Mouse (Mus musculus): ENCODE measurements around the gene Cbr4. TPM values are rescaled to one million over a fixed set of nuclear protein-coding genes. Genes with fewer than 3 reads are reported as not detected.

Gene Cbr4
- polyA plus RNA-seq, 1 experiment from 2014 or later, result 29.2 TPM

DNA sequence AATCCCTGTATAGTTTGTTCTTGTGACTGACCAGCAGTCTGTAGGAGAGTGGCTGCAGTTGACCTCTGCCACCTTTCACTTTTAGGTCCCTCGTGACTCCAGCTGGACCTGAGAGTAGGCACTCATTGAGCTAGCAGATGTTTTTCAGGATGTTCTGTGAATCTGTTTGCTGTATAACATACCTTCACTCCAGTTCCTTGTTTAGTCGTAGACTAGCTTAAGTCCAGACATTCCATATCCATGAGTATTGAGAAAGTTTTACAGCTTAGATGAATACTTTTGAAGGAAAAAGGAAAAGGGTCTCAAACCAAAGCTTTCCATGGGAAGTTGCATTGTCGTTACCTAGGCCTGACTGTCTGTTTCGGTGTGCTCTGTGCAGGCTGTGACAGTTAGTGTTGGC, 9.6 kb downstream of the Cbr4 start:
- WGBS, result 78% methylated on average over 4 of the region's 4 CpGs
- Histone ChIP-seq H3K4me2 (no peak overlapping the region), H3K4me3 (replicated peaks) (no peak overlapping the region), H3K9ac (replicated peaks) (no peak overlapping the region), H3K36me3 (peaks cover 20% of the 10 kb centered on the region), H3K4me1 (replicated peaks) (no peaks in the 10 kb centered on the region), H3K9me3 (no peaks in the 10 kb centered on the region), H3K27me3 (no peaks in the 10 kb centered on the region), H3K27ac (no peak overlapping the region)
- no peak for ATAC-seq (ENCODE audit: insufficient number of reproducible peaks, insufficient read depth, low FRiP score, low TSS enrichment, low read depth)

DNA sequence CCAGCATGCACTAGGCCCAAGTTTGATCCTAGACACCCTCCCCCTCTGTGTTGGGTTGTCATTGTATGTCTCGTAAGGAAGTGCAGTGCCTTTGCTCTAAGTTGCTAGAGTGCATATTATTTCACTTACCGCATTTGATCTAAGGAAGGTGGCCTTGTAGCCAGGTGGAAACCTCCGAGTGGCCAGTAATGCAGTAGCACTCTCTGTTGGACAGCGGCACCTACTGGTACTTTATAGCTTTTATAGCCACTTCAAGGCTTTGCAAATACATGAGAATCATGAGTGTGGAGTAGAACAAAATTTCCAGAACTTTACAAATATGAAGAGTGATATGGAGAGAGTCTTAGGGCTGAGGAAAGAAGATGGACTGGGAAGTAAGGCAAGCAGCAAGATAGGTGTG, 11.5 kb downstream of the Cbr4 start:
- H3K4me1 ChIP-seq (replicated peaks), result no peaks in the 10 kb centered on the region
- WGBS, result 62% methylated on average over 4 of the region's 4 CpGs
- no peaks in the 10 kb centered on the region for H3K9me3 ChIP-seq
- peaks cover 22% of the 10 kb centered on the region for H3K36me3 ChIP-seq
- no peak overlapping the region for H3K4me3 ChIP-seq (replicated peaks)
- H3K27ac ChIP-seq, result no peak overlapping the region
- H3K4me2 ChIP-seq, result no peak overlapping the region
- no peaks in the 10 kb centered on the region for H3K27me3 ChIP-seq
- ATAC-seq (ENCODE audit: insufficient number of reproducible peaks, insufficient read depth, low FRiP score, low TSS enrichment, low read depth), result no peak
- no peak overlapping the region for H3K9ac ChIP-seq (replicated peaks)

- H3K27ac ChIP-seq, result no peak overlapping the region
- WGBS, result 58% methylated on average over 3 of the region's 3 CpGs
- peaks cover 17% of the 10 kb centered on the region for H3K36me3 ChIP-seq
- H3K4me1 ChIP-seq (replicated peaks), result no peaks in the 10 kb centered on the region
- ATAC-seq (ENCODE audit: insufficient number of reproducible peaks, insufficient read depth, low FRiP score, low TSS enrichment, low read depth), result no peak
- H3K4me3 ChIP-seq (replicated peaks), result no peak overlapping the region
- H3K9me3 ChIP-seq, result no peaks in the 10 kb centered on the region
- no peaks in the 10 kb centered on the region for H3K27me3 ChIP-seq
- no peak overlapping the region for H3K4me2 ChIP-seq
- H3K9ac ChIP-seq (replicated peaks), result no peak overlapping the region
Measured at GRCm38 (mm10) chr8:61500914-61501313, 13.4 kb downstream of the Cbr4 start.

- Histone ChIP-seq H3K9me3 (no peaks in the 10 kb centered on the region), H3K4me3 (replicated peaks) (no peak overlapping the region), H3K36me3 (peaks cover 17% of the 10 kb centered on the region), H3K27me3 (no peaks in the 10 kb centered on the region), H3K27ac (no peak overlapping the region), H3K9ac (replicated peaks) (no peak overlapping the region), H3K4me2 (no peak overlapping the region), H3K4me1 (replicated peaks) (no peaks in the 10 kb centered on the region)
- ATAC-seq (ENCODE audit: insufficient number of reproducible peaks, insufficient read depth, low FRiP score, low TSS enrichment, low read depth), result no peak
Measured at GRCm38 (mm10) chr8:61502277-61502676, 14.7 kb downstream of the Cbr4 start.

GRCm38 (mm10) chr8:61515110-61515930, 27.8 kb downstream of the Cbr4 start:
- no peak overlapping the region for H3K27ac ChIP-seq
- H3K4me2 ChIP-seq, result no peak overlapping the region
- 93% methylated on average over 24 of the region's 24 CpGs for WGBS
- ATAC-seq (ENCODE audit: insufficient number of reproducible peaks, insufficient read depth, low FRiP score, low TSS enrichment, low read depth), result no peak
- H3K9ac ChIP-seq (replicated peaks), result no peak overlapping the region
- no peaks in the 10 kb centered on the region for H3K4me1 ChIP-seq (replicated peaks)
- H3K9me3 ChIP-seq, result no peaks in the 10 kb centered on the region
- no peaks in the 10 kb centered on the region for H3K27me3 ChIP-seq
- H3K4me3 ChIP-seq (replicated peaks), result no peak overlapping the region
- peaks cover 90% of the 10 kb centered on the region for H3K36me3 ChIP-seq

DNA sequence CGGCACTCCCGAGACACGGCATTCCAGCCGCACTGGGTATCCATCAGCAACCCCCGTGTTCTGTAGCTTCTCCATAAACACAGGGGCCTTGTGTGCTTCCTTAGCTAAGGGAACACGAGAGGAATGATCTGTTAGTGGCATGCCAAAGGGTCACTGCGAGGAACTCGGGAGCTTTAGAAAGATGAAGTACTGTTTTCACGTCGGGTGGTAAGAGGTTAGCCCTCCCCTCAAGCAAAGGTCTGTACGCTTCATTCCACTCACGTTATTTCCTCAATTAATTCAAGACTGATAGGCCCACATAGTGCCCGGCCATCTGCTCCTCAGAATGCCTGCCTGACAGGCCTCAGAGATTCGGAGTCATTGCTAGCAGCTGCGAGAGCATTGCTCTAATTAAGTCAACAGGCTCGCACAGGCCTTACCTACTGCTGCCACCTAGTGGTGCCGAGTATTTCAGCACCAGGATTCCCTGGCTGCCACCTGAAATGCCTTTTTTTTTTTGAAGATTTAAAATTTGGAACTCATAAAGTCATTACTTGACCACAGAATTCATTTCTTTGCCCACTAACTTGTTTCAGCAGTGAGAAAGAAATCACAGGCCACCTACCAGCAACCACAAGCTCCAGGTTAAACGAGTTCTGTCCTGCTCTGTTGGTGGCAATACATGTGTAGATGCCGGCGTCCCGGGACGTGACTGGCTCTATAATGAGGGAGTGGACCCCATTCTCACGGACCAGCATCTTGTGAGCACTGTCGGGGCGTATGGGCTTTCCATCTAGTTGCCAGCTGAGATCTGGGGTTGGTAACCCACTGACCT, 28.6 kb downstream of the Cbr4 start:
- H3K4me1 ChIP-seq (replicated peaks), result no peaks in the 10 kb centered on the region
- H3K27me3 ChIP-seq, result no peaks in the 10 kb centered on the region
- 52% methylated on average over 25 of the region's 25 CpGs for WGBS
- 0 out of 2 replicates have a peak, but pooled peaks have one; percentile 45 for ATAC-seq (ENCODE audit: insufficient number of reproducible peaks, insufficient read depth, low FRiP score, low TSS enrichment, low read depth)
- no peak overlapping the region for H3K9ac ChIP-seq (replicated peaks)
- H3K4me3 ChIP-seq (replicated peaks), result no peak overlapping the region
- peaks cover 88% of the 10 kb centered on the region for H3K36me3 ChIP-seq
- no peak overlapping the region for H3K27ac ChIP-seq
- H3K4me2 ChIP-seq, result no peak overlapping the region
- no peaks in the 10 kb centered on the region for H3K9me3 ChIP-seq

DNA sequence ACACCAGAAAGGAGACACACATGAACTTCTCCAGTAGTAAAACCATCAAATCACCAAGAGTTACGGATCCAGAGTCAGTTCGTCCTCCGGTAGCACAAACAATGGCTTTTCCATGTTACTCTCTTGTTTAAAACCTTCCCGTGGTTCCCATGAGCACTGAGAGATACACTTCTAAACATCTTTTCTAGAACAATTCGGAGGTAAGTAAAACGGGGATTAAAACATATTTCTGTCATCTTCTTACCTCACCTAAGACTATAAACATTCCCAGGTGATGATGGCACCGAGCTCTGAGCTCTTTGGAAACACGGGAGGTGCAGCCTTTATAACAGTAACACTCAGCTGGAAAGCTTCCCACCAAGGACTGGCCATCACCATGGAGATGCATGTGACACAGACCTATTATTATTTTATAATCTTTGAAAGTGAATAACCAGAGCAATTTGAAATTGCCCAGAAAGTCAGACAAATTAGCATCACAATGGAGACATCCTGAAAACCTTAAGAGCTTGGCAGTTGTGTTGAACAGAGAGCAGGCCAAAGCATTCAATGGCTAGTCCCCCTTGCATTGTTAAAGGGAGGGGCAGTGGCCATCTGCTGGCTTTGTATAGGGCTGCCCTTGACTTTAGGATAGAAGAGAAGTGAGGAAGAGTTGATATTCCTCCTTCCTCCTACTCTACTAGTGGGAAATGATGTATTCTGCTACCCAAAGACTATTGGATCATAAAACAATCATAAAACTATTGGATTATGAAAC, 29.4 kb downstream of the Cbr4 start:
- no peak for ATAC-seq (ENCODE audit: insufficient number of reproducible peaks, insufficient read depth, low FRiP score, low TSS enrichment, low read depth)
- H3K9ac ChIP-seq (replicated peaks), result no peak overlapping the region
- 88% methylated on average over 8 of the region's 8 CpGs for WGBS

DNA sequence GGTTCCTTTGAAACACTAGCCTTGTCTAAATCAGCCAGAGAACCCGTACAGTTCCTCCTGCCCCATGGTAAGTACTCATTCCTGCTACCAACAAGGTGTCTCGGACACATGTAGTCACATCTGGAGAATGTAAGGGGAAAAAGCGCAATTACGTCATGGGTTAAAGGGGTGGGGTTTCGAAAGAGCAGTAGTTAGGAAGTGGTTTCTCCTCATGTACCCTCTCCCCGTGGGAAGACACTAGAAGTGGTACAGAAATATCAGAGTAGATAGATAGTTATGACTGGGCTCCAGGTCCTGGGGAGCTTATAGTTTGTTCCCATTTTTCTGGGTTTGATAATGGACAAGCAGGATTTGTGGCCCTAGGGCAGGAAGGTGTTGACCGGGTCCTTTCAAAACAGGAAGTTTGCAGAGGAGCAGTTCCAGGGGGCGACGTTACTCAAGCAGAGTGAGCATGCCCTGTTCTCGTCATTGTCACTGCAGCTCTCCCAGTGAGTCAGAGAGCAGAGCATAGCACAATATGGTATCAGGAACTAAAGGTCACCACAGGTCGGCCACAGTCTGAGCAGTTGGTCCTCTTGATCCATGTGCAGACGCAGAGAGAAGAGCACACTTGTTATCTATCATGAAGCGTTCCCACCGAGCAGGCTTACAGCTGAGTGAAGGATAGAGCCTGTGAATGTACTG, 30.1 kb downstream of the Cbr4 start:
- H3K4me3 ChIP-seq (replicated peaks), result no peak overlapping the region
- H3K27me3 ChIP-seq, result no peaks in the 10 kb centered on the region
- no peaks in the 10 kb centered on the region for H3K4me1 ChIP-seq (replicated peaks)
- H3K9ac ChIP-seq (replicated peaks), result no peak overlapping the region
- H3K9me3 ChIP-seq, result no peaks in the 10 kb centered on the region
- no peak overlapping the region for H3K4me2 ChIP-seq
- WGBS, result 77% methylated on average over 14 of the region's 14 CpGs
- no peak for ATAC-seq (ENCODE audit: insufficient number of reproducible peaks, insufficient read depth, low FRiP score, low TSS enrichment, low read depth)
- peaks cover 87% of the 10 kb centered on the region for H3K36me3 ChIP-seq
- no peak overlapping the region for H3K27ac ChIP-seq

More for the DNA sequence above, 29.4 kb downstream of the Cbr4 start:
- H3K9me3 ChIP-seq, result no peaks in the 10 kb centered on the region
- no peak overlapping the region for H3K4me3 ChIP-seq (replicated peaks)
- H3K27me3 ChIP-seq, result no peaks in the 10 kb centered on the region
- H3K27ac ChIP-seq, result no peak overlapping the region
- no peaks in the 10 kb centered on the region for H3K4me1 ChIP-seq (replicated peaks)
- H3K36me3 ChIP-seq, result peaks cover 88% of the 10 kb centered on the region
- no peak overlapping the region for H3K4me2 ChIP-seq

GRCm38 (mm10) chr8:61522132-61522531, 34.6 kb downstream of the Cbr4 start:
- no peak overlapping the region for H3K9ac ChIP-seq (replicated peaks)
- H3K36me3 ChIP-seq, result peaks cover 89% of the 10 kb centered on the region
- H3K27ac ChIP-seq, result no peak overlapping the region
- ATAC-seq (ENCODE audit: insufficient number of reproducible peaks, insufficient read depth, low FRiP score, low TSS enrichment, low read depth), result no peak
- no peaks in the 10 kb centered on the region for H3K9me3 ChIP-seq
- H3K4me1 ChIP-seq (replicated peaks), result no peaks in the 10 kb centered on the region
- 13% methylated on average over 1 of the region's 1 CpGs for WGBS
- no peaks in the 10 kb centered on the region for H3K27me3 ChIP-seq
- H3K4me3 ChIP-seq (replicated peaks), result no peak overlapping the region
- no peak overlapping the region for H3K4me2 ChIP-seq

DNA sequence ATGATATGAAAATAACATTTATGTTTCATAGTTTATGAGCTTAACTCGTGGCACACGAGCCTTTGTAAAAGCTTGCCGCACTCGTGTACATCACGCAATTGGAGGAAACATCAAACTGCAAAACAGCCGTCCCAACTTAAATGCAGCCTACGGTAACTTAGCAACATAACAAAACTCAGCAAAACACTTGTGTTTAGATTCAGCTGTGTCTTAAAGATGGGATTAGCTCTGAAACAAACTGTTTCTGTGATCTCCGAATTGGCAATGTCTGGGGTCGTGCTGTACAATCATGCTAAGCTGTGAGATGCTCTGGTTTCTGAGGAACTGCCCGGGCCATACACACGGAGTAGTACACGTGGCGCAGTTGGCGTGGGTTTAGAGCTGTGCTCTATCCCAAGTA, 39.5 kb downstream of the Cbr4 start:
- Histone ChIP-seq H3K4me1 (replicated peaks) (no peaks in the 10 kb centered on the region), H3K4me2 (no peak overlapping the region), H3K9me3 (no peaks in the 10 kb centered on the region), H3K27ac (no peak overlapping the region), H3K4me3 (replicated peaks) (no peak overlapping the region), H3K9ac (replicated peaks) (no peak overlapping the region), H3K36me3 (peaks cover 92% of the 10 kb centered on the region), H3K27me3 (no peaks in the 10 kb centered on the region)
- WGBS, result 85% methylated on average over 14 of the region's 14 CpGs
- ATAC-seq (ENCODE audit: insufficient number of reproducible peaks, insufficient read depth, low FRiP score, low TSS enrichment, low read depth), result no peak

- no peak for ATAC-seq (ENCODE audit: insufficient number of reproducible peaks, insufficient read depth, low FRiP score, low TSS enrichment, low read depth)
- H3K4me3 ChIP-seq (replicated peaks), result no peak overlapping the region
- no peak overlapping the region for H3K27ac ChIP-seq
- no peaks in the 10 kb centered on the region for H3K4me1 ChIP-seq (replicated peaks)
- no peaks in the 10 kb centered on the region for H3K27me3 ChIP-seq
- H3K36me3 ChIP-seq, result peaks cover 92% of the 10 kb centered on the region
- no peak overlapping the region for H3K4me2 ChIP-seq
- 88% methylated on average over 9 of the region's 9 CpGs for WGBS
- H3K9me3 ChIP-seq, result no peaks in the 10 kb centered on the region
- no peak overlapping the region for H3K9ac ChIP-seq (replicated peaks)
Measured at GRCm38 (mm10) chr8:61528197-61528596, 40.7 kb downstream of the Cbr4 start.
